Mouse (Mus musculus): Measurements from ENCODE around the gene Rnf212. TPM values are rescaled to one million over a fixed set of nuclear protein-coding genes. Genes with fewer than 3 reads are reported as not detected.

The Rnf212 gene
- total RNA-seq, 2 experiments from 2014 or later: not detected

DNA sequence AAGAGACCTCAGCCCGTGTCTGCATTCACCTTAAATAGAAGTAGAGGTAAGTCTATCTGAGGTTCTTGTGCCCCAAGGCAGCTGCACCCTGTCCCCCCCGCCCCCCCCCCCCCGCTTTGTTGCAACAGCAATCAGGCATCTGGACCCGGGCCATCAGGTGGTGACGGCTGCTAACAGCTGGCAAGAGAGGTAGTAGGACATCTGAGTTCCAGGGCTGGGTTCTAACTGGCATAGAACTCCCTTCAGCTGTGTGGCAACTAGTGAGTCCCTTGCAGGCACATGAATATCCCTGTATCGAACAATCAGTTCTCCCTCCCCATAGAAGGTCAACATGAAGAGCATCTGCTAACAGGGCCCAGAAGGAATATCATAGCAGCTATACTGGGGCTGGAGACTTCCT is 62.8 kb downstream of the Rnf212 start:
- no peak for DNase-seq

DNA sequence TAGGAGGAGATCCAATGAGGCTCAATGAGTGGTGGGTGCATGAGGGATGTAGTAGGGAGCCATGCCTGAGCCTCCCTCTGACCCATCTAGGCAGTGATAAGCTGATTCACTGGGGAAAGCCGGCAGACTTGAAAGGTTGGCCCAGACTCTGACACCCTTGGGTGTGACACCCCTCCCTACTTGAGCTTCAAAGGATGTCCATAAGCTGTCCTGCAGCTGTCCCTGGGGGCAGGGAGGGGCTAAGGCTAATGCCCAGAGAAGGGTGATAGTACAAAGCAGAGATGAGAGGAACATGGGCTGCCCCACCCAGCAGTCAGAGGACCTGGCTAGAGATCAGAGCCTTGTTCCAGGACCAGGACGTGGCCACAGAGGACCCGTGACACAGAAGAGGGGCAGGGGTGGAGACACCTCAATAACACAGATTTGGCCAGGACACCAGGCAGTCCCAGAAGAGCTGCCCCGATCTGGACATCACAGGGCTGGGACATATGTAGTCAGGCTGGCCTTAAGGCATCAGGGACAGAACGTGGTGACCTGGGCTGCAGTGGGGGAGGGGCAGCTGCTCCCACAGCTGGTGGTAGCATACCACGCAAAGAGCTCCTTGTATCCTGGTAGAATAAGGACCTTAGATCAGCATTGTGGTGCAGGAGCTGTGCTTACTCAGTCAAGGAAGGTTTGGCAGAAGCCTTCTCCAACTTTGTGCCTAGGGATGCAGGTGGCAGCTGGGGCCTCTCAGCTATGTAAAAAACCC is 65.6 kb downstream of the Rnf212 start:
- DNase-seq: no peak

DNA sequence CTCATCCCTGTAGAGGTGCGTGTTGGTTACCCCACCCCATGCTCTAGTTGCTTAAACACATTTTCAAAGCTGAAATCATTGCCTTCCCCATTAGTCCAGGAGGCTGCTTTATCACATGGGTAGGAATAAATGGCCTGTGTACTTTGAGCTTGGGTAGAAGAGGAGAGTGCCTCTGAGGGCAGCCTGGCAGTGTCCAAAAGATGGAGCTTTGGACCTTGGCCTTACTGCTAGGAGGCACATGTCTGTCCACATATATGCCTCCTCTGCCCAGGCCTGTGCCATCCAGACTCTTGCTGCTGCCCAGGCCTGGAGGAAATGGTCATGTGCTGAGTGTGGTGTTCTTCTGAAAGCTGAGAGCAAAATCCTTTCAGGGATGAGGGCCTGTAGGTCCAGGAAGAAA is 66.4 kb downstream of the Rnf212 start:
- no peak for DNase-seq

DNA sequence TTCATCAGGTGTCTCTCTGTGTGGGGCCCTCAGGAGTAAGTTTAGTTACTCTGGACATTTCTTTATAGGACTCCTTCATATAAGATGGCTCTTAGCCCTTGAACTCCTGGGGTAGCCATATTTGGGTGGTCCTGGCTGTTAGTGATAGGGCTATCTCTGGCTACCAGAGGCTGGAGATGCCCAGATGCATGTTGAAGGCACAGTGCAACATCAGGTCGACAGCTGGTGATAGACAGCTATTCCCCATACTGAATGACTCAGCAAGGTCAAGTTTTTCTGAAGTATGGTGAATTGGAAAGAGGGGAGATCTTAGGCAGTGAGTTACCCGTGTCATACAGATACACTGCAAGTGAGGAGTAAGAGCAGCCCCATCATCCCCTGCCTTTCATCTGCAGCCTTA is 67.0 kb downstream of the Rnf212 start:
- DNase-seq: no peak

DNA sequence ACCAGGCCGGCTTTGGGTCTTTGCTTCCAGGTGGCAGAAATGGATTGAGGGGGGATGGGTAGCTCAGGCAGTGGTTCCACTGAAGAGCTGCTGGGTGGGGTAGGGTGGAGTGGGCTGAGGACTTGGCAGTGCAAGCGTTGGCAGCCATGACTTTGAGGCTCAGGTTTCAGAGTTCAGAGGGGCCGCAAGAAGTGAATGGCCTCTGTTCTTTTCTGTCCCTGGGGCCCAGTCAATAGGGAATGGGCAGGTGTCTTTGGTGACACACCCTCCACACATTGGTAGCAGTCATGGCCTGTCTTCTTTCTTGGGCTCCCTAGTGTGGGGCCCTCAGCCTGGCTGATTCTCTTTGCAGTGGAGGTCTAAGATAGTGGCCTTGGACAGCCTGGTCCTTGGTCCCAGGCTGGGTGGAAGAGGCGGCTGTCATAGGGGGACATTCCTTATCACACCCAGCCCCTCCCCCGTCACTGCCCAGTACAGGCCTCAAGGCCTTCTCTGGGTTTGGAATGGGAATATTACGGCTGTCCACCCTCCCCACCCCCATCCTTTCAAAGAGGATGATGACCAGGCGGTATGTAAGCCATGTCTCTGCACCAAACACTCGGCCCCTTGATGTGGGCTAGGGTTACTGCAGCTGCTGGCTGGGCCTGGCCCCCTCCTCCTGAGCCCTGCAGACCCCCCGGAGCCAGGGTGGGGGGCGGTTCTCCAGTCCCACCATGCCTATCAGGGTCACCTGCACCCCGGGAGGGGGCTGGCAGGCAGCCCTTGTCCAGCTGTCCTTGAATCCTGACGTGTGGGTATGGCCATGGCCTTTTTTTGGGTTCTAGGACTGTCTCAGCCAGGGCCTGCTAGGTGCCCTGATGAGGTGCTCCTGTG is 70.8 kb downstream of the Rnf212 start:
- DNase-seq: peak; percentile 53

DNA sequence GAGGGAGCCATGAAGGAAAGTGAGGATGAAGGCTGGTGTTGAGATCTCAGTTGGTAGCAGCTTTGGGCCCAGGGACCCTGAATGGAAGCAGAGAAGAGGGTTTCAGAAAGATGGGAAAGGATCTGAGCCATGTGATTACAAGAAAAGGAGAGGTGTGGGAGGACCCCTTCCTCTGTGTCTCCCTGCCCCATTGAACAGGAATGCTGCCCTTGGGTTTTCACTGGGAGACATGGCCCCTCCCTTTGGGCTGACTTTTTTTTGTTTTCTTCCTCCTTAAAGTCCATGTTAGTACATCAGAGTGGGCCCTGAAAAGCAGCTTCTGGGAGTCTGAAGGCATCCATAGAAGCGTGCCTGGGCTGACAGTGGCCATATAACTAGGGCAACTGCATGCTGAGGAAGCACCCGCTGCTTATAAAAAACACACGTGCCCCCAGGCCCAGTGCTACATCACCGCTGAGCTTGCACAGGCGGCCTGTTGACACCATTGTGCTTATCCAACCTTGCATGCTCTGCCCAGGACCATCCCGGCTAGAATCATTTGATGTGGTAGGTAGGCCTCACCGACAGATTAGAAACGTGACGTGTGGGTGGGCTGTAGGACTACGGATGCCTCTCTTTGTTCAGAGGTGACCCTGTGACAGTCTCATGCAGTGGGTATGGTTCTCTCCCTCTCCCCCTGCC is 73.3 kb downstream of the Rnf212 start:
- no peak for DNase-seq

DNA sequence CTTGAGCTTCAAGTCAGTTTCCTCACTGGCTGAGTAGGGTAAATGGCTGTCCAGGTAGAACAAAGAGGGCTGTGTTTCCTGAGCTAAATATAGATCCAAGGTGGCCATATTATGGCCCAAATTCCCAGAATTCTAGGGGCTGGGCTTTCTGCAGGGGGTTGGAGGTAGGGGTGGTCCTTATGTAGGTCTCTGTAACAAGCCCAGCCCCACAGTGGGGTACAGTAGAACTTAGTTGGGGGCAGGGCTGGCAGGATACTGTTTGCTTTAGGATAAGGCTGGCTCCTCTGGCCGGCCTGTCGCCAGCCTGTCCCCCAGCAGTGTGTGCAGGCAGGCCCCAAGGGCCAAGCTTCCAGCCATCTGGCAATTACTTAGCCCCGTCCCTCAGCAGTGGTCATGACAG is 74.4 kb downstream of the Rnf212 start:
- no peak for DNase-seq

DNA sequence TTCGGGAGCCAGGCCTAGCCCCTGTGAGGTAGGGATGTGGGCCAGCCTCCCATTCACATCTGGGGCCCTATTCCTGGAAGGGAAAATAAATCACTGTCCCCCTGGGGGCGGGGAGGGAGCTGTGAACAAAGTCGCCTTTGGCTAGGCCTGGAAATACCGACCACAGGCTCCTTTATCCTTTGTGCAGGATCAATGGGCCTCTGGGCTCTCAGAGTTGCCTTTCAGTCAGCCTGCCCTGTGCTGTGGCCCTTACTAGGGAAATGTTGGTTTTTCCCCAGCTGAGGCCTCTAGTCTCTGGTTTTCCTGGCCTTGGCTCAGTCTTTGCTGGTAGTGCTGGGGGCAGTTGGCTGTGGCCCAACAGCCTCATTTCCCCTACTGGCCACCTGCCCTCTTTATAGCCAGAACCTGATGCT is 77.4 kb downstream of the Rnf212 start:
- no peak for DNase-seq

DNA sequence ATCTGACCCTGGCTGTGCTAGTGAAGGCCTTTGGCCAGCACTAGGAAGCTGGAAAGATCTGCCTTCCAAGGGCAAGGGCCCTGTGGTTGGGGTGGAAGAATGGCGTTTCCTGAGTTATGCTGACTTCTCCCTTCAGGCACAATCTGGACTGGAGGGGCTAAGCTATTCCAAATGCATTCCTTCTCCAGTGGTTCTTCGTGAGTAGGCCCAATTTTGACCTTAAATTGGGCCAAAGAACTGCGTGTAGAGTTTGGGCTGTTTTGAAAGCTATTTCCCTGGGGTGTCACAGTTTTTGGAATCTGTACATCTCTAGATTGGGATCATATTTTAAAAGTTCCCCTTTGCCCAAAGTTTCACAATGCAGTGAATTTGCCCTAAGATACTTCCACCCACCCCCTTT is 78.2 kb downstream of the Rnf212 start:
- DNase-seq: no peak

DNA sequence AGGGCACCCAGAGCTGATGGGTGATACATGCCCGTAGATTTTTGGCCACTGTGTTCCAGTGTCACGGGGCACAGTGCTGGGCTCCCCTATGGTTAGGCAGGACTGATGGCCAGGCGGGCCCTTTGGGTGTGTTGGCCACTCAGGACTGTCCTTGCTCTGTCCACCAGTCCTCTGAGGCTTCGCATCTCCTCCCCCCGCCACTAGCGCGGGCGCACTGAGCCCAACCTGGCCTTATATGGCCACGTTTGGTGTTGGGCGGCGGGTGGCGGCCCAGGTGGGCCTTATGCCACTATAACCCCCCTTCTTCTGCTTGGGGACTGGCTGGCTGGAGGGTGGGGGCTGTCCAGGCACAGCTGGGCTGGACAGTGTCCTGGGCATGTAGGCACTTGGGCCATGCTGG is 78.9 kb downstream of the Rnf212 start:
- DNase-seq: no peak

DNA sequence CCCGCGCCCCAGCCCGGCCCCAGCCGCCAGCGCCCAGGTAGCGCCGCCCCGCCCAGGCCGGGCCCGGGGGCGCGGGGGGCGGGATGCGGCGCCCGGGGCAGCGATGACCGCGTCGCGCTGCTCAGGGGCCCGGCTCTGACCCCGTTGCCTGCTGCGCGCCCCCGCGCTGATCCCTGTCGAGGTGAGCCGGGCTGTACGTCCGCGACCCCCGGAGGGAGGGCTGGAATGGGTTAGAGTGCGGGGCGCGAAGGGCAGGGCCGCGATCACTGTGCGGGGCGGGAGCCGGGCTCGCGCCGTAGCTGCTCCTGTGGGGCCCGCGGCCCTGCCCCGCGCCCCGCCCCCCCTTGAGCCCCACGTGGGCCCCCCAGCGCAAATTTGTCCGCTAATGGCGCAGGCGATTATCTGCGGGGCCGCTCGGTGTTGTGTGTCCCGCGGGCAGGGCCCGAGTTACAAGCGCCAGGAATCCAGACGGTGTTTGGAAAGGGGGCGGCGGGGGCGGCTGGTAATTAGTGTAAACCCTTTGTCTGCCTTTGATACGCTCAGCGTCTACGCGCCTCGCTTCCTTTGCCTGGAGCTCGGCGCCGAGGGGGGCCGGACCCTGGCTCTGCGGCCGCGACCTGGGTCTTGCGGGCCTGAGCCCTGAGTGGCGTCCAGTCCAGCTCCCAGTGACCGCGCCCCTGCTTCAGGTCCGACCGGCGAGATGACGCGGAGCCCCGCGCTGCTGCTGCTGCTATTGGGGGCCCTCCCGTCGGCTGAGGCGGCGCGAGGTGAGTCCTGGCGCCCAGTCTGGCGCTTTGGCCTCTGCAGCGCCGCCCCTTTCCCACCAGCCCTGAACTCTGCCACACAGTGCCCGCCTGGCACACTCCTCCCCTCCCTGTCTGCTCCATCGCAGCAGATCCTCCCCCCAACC is 80.2 kb downstream of the Rnf212 start:
- DNase-seq: peak; percentile 67

DNA sequence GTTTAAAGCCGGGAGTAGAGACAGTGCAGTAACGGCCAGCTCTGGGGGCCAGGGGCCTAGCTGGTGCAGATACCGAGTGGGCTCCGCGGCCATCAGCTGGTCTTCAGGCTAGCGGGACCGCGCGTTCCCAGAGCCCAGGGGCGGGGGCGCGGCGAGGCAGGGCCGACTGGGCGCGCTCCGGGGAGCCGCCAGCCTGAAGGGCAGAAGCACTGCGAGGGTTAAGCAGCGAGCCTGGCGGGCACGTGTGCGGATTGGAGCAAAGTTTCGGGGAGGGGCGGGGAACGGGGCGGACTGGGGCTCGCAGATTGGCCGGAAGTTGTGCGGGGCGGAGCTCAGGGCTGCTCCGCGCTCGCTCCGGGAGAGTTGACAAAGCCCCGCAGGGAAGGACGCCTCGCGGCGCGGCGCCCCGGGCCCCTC is 80.9 kb downstream of the Rnf212 start:
- DNase-seq: peak; percentile 93

DNA sequence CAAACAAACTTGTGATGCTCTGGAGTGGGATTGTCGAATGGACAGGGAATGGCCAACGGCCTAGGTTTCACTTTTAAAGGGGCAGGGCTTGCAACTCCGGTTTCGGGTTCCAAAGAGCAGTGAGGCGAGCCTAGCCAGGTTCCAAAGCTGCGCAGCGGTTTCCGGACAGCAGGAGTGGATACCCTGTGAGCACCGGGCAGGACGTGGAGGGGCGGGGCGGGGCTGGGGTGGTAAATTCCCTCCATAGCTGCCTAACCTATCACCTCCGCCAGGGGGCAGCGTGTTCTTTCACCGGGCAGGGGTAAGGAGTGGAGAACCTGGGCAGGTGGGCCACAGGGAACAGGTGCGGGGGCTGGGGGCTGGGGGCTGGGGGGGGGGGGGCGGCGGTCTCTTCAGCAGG is 82.5 kb downstream of the Rnf212 start, which contains the start of gene Fgfrl1:
TSS of gene Fgfrl1 (plus strand) at position 112 of the 400 bp plus-strand sequence.
- peak; percentile 83 for DNase-seq

DNA sequence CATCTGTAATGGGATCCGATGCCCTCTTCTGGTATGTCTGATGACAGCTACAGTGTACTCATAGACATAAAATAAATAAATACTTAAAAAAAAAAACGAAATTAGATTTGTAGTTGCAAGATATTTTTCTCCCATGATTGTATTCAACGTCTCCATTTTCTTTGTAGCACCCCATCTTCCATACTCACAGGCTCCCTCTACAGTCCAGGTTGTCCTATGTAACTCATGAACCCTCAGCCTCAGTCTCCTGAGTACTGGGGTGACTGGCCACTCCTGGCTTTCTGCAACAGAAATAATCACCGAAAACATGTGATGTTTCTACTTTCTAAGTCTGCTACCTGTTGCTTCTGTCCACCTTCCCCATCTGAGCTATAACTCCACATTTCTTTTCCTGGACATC is 83.6 kb downstream of the Rnf212 start:
- no peak for DNase-seq

DNA sequence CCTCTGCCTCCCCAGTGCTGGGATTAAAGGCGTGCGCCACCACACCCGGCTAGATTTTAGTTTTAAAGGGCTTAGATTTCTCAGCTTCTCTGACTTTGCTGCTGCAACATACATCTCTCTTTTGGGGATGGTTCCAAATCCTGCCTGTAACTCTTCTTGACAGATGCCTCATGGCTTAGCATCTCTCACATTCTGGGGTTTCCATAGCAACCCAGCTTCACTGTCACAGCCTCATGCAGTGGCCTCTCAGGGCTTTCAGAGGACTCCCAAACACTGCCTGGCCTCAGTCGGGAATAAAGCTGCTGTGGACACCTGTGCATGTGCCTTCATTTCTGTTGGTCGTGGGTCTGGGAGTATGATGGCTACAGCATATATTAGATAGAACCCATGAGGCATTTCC is 85.7 kb downstream of the Rnf212 start:
- DNase-seq: no peak

DNA sequence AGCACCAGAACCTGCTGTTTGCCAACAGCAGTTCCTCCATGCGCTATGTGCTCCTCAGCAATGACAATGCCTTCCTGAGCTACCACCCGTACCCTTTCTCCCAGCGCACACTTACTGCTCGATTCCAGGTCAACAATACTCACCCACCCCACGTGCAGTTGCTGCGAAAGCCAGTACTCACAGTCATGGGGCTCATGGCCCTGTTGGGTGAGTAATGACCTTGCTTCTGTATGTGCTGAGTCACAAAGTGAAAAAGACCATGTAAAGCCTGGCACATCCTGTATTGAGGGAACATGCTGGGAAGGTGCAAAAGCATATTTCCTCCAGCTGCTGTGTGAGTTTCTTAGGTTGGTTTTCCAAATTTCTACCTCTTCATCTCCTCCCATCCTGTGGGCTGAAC is 93.9 kb downstream of the Rnf212 start:
- DNase-seq: peak; percentile 45

DNA sequence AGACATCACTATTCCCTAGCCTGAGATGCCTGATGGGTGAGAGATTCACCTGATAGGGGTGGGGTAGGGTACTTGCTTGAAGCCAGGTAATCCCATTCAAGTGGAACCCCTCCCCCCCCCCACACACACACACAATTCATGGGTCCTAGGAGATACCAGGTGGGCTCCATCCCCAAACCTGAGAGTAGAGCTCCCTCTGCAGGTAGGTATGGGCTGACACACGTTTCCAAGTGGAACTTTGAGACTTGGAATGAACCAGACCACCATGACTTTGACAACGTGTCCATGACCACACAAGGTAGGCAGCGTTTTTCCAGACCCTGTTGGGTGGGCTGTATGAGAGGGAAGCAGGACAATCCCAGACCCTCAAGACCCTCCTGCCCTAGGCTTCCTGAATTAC is 94.9 kb downstream of the Rnf212 start:
- DNase-seq: no peak
